Mouse (Mus musculus): ENCODE measurements around the gene Itga1. TPM values are rescaled to one million over a fixed set of nuclear protein-coding genes. Genes with fewer than 3 reads are reported as not detected.

Gene Itga1
- polyA plus RNA-seq, 1 experiment from 2014 or later: 8.2 TPM

DNA sequence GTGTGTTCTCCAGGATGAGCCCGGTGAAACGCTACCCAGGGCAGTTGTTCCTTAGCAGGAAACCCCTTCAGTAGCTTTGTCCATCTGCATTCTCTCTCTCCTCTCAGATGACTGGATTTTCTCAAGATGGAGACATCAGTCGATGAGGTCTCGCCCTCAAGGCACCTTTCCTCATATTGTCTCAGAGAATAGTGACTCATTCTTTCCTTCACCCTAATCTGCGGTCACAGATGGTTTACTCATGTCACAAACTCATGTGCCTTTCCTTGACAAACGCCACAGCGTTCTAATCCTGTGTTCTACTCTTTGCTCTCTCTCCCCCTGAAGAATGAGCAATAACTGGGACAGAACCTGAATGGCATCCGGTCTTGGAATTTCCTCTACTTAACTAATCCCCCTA lies 5.7 kb upstream of the Itga1 start:
- H3K36me3 ChIP-seq (ENCODE audit: control insufficient read depth, insufficient read depth, low read length): no peaks in the 10 kb centered on the region
- H3K4me3 ChIP-seq (replicated peaks; ENCODE audit: low read depth, low read length): no peak overlapping the region
- WGBS: 76% methylated on average over 8 of the region's 8 CpGs
- no peaks in the 10 kb centered on the region for H3K27me3 ChIP-seq (ENCODE audit: control insufficient read depth, insufficient read depth, low read length)
- no peak overlapping the region for H3K9ac ChIP-seq (replicated peaks; ENCODE audit: low read length)
- no peaks in the 10 kb centered on the region for H3K9me3 ChIP-seq (ENCODE audit: control insufficient read depth, low read length)
- H3K4me2 ChIP-seq (ENCODE audit: low read length): no peak overlapping the region
- ATAC-seq (ENCODE audit: low FRiP score, low TSS enrichment): no peak
- H3K4me1 ChIP-seq (ENCODE audit: control insufficient read depth, insufficient read depth, low read length): no peaks in the 10 kb centered on the region
- no peak overlapping the region for H3K27ac ChIP-seq (replicated peaks; ENCODE audit: low read depth, low read length)
- DNase-seq: no peak

GRCm38 (mm10) chr13:115106183-115106582 lies 4.4 kb upstream of the Itga1 start:
- no peaks in the 10 kb centered on the region for H3K36me3 ChIP-seq (ENCODE audit: control insufficient read depth, insufficient read depth, low read length)
- DNase-seq (no peak), ATAC-seq (ENCODE audit: low FRiP score, low TSS enrichment) (no peak)
- H3K9me3 ChIP-seq (ENCODE audit: control insufficient read depth, low read length): no peaks in the 10 kb centered on the region
- H3K4me3 ChIP-seq (replicated peaks; ENCODE audit: low read depth, low read length): no peak overlapping the region
- H3K9ac ChIP-seq (replicated peaks; ENCODE audit: low read length): no peak overlapping the region
- H3K4me2 ChIP-seq (ENCODE audit: low read length): no peak overlapping the region
- no peaks in the 10 kb centered on the region; the same call in 1 of the 2 replicates for H3K4me1 ChIP-seq (ENCODE audit: control insufficient read depth, insufficient read depth, low read length)
- WGBS: 93% methylated on average over 10 of the region's 10 CpGs
- no peak overlapping the region for H3K27ac ChIP-seq (replicated peaks; ENCODE audit: low read depth, low read length)
- H3K27me3 ChIP-seq (ENCODE audit: control insufficient read depth, insufficient read depth, low read length): peaks cover 2% of the 10 kb centered on the region

DNA sequence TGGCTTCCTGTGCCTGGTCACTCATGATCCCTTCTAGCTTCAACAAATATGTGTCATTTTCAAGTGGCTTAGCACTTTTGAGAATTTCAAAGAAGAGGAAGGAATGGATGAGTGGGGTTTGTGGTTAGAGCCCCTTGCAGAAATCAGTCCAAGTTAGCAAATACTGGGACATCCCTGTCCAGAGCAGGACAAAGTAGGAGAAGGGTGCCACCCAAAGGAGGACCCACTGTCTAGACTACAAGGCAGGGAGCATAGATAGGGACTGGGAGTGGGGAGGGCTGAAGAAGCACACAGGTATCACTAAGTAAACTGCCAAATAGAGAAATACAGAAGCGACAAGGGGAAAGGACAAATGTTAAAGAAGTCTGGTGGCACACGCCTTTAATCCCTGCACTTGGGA lies 990 bp upstream of the Itga1 start:
- ATAC-seq (ENCODE audit: low FRiP score, low TSS enrichment) (no peak), DNase-seq (no peak)
- Histone ChIP-seq H3K36me3 (ENCODE audit: control insufficient read depth, insufficient read depth, low read length) (no peaks in the 10 kb centered on the region), H3K9me3 (ENCODE audit: control insufficient read depth, low read length) (no peaks in the 10 kb centered on the region), H3K27ac (replicated peaks; ENCODE audit: low read depth, low read length) (no peak overlapping the region), H3K4me2 (ENCODE audit: low read length) (no peak overlapping the region), H3K4me1 (ENCODE audit: control insufficient read depth, insufficient read depth, low read length) (no peaks in the 10 kb centered on the region; the same call in 1 of the 2 replicates), H3K4me3 (replicated peaks; ENCODE audit: low read depth, low read length) (no peak overlapping the region), H3K9ac (replicated peaks; ENCODE audit: low read length) (no peak overlapping the region), H3K27me3 (ENCODE audit: control insufficient read depth, insufficient read depth, low read length) (peaks cover 14% of the 10 kb centered on the region)
- 100% methylated on average over 2 of the region's 2 CpGs for WGBS

DNA sequence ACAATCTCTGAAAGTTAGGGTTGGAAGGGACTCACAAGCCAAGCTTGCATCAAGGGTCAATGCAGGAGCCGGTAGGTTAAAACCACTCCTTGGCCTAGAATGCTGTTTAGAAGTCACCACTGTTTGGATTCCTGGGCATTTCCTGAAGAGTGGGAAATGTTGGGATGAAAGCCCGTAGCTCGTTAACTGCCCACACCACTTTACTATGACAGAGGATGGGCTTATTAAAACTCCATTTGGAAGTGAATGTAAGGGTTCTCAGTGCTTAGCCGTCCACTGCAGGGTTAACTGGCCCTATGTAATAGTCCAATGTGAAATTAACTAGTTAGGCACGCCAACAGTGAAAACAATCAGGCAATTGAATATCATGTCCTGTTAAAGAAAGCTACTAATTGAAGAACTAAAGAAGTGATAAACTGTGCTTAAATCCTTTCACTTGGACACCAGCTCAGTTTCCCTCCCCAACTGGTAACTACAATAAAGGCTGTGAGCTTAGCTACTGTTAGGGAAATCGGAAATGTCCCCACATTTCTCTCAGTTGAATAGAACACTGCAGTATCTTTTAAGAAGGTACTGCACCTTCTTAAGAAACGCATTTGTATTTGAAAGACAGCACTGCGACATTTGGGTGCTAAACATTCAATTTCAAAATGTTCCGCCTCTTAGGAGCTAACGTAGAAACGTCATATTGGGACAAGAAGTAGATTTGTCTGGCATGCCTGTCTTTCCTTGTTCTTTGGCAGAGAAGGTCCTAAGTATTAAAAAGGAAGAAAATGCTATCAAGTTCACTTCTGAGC lies 1.2 kb downstream of the Itga1 start:
- Histone ChIP-seq H3K36me3 (ENCODE audit: control insufficient read depth, insufficient read depth, low read length) (no peaks in the 10 kb centered on the region), H3K27ac (replicated peaks; ENCODE audit: low read depth, low read length) (no peak overlapping the region), H3K4me2 (ENCODE audit: low read length) (peak overlapping the region; percentile 86), H3K4me3 (replicated peaks; ENCODE audit: low read depth, low read length) (peak overlapping the region; percentile 41), H3K9ac (replicated peaks; ENCODE audit: low read length) (no peak overlapping the region; the same call in 1 of the 2 replicates), H3K27me3 (ENCODE audit: control insufficient read depth, insufficient read depth, low read length) (peaks cover 14% of the 10 kb centered on the region), H3K9me3 (ENCODE audit: control insufficient read depth, low read length) (no peaks in the 10 kb centered on the region), H3K4me1 (ENCODE audit: control insufficient read depth, insufficient read depth, low read length) (no peaks in the 10 kb centered on the region; the same call in 1 of the 2 replicates)
- no peak for DNase-seq
- 37% methylated on average over 11 of the region's 11 CpGs for WGBS
- no peak for ATAC-seq (ENCODE audit: low FRiP score, low TSS enrichment)

DNA sequence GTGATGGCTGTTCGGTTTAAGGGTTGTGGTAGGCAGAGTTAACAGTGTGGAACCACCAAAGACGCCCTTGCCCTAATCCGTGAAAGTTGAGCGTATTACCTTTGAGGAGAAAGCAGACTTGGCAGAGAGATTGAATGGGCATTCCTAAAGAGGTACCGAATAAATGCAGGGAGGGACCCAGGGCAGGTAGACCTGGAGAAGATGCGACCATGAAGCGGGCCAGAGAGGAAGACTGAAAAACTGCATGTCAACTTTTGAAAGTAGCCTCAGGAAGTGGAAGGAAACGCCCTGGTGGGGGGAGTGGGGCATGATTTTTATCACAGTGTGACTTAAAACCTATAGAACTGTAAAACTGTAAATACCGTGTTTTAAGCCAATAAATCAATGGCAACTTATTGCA lies 2.4 kb downstream of the Itga1 start:
- no peak for DNase-seq
- Histone ChIP-seq H3K9me3 (ENCODE audit: control insufficient read depth, low read length) (no peaks in the 10 kb centered on the region), H3K27ac (replicated peaks; ENCODE audit: low read depth, low read length) (no peak overlapping the region), H3K4me3 (replicated peaks; ENCODE audit: low read depth, low read length) (no peak overlapping the region), H3K9ac (replicated peaks; ENCODE audit: low read length) (no peak overlapping the region), H3K36me3 (ENCODE audit: control insufficient read depth, insufficient read depth, low read length) (no peaks in the 10 kb centered on the region), H3K4me2 (ENCODE audit: low read length) (no peak overlapping the region), H3K27me3 (ENCODE audit: control insufficient read depth, insufficient read depth, low read length) (peaks cover 14% of the 10 kb centered on the region), H3K4me1 (ENCODE audit: control insufficient read depth, insufficient read depth, low read length) (no peaks in the 10 kb centered on the region; the same call in 1 of the 2 replicates)
- ATAC-seq (ENCODE audit: low FRiP score, low TSS enrichment): no peak
- 82% methylated on average over 9 of the region's 9 CpGs for WGBS

DNA sequence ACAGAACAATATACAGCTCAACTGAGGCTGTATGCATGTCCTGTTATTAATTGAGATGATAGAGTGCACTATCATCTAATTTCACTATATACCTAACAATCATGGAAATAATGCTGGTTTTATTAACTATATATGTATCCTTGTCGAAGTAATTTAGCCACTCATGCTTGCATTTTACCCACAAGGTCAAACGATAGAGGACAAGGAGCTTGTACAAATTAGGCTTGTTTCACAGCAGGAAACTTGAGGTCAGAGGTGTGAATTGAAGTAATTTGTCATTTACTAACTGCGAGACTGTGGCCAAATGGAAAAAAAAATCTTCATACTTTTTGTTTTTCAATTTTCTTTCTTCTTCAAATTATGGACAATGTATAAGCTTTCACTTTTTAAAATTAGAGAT lies 3.5 kb downstream of the Itga1 start:
- Histone ChIP-seq H3K9ac (replicated peaks; ENCODE audit: low read length) (no peak overlapping the region), H3K4me2 (ENCODE audit: low read length) (no peak overlapping the region), H3K4me1 (ENCODE audit: control insufficient read depth, insufficient read depth, low read length) (no peaks in the 10 kb centered on the region; the same call in 1 of the 2 replicates), H3K4me3 (replicated peaks; ENCODE audit: low read depth, low read length) (no peak overlapping the region), H3K9me3 (ENCODE audit: control insufficient read depth, low read length) (no peaks in the 10 kb centered on the region), H3K36me3 (ENCODE audit: control insufficient read depth, insufficient read depth, low read length) (no peaks in the 10 kb centered on the region), H3K27ac (replicated peaks; ENCODE audit: low read depth, low read length) (no peak overlapping the region), H3K27me3 (ENCODE audit: control insufficient read depth, insufficient read depth, low read length) (peaks cover 14% of the 10 kb centered on the region)
- DNase-seq (no peak), ATAC-seq (ENCODE audit: low FRiP score, low TSS enrichment) (no peak)
- WGBS: 90% methylated on average over 3 of the region's 3 CpGs

DNA sequence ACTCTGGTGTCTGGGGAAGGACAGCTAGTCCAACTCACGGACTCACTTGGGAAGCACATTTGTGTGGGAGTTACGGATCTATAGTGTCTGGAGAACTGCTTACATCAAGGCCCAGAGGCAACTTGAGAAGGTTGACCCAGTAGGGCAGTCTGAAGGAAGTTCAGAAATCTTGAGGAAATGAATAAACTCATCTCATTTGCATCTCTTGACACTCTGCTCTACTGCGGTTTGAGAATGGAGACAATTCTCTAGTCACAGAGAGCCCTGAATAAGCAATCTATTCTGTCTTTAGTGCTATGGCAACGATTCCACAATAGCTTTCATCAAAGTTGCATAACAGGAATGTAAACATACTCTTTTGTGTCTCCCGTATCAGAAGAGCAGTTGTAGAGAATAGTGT lies 4.8 kb downstream of the Itga1 start:
- Histone ChIP-seq H3K27ac (replicated peaks; ENCODE audit: low read depth, low read length) (no peak overlapping the region), H3K4me1 (ENCODE audit: control insufficient read depth, insufficient read depth, low read length) (no peaks in the 10 kb centered on the region; the same call in 1 of the 2 replicates), H3K36me3 (ENCODE audit: control insufficient read depth, insufficient read depth, low read length) (no peaks in the 10 kb centered on the region), H3K9me3 (ENCODE audit: control insufficient read depth, low read length) (no peaks in the 10 kb centered on the region), H3K4me3 (replicated peaks; ENCODE audit: low read depth, low read length) (no peak overlapping the region), H3K4me2 (ENCODE audit: low read length) (no peak overlapping the region), H3K27me3 (ENCODE audit: control insufficient read depth, insufficient read depth, low read length) (peaks cover 14% of the 10 kb centered on the region), H3K9ac (replicated peaks; ENCODE audit: low read length) (no peak overlapping the region)
- ATAC-seq (ENCODE audit: low FRiP score, low TSS enrichment) (no peak), DNase-seq (no peak)
- WGBS: 52% methylated on average over 5 of the region's 5 CpGs

DNA sequence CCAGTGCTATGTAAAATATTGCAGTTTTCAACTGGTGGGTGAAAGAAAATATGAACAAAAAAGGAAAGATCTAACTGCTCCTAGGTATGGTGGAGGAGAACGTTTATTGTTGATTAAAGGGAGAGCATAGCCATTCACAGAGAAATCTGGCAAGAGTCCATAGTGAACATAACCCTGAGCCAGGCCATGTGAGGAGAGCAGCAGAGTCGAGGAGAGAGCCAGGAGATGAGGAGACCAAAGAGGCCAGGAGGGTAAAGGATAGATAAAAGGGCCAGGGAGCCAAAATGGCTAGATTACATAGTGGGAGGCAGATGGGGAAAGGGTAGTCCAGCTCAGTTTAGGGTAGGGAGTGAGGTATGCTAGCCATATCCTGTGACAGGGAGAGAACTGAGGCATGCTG lies 5.5 kb downstream of the Itga1 start:
- H3K4me1 ChIP-seq (ENCODE audit: control insufficient read depth, insufficient read depth, low read length): no peaks in the 10 kb centered on the region; the same call in 1 of the 2 replicates
- DNase-seq: no peak
- no peaks in the 10 kb centered on the region for H3K36me3 ChIP-seq (ENCODE audit: control insufficient read depth, insufficient read depth, low read length)
- H3K9me3 ChIP-seq (ENCODE audit: control insufficient read depth, low read length): no peaks in the 10 kb centered on the region
- H3K27ac ChIP-seq (replicated peaks; ENCODE audit: low read depth, low read length): no peak overlapping the region
- no peak overlapping the region for H3K9ac ChIP-seq (replicated peaks; ENCODE audit: low read length)
- no peak overlapping the region for H3K4me2 ChIP-seq (ENCODE audit: low read length)
- peaks cover 12% of the 10 kb centered on the region for H3K27me3 ChIP-seq (ENCODE audit: control insufficient read depth, insufficient read depth, low read length)
- no peak overlapping the region for H3K4me3 ChIP-seq (replicated peaks; ENCODE audit: low read depth, low read length)
- 58% methylated on average over 2 of the region's 2 CpGs for WGBS
- no peak for ATAC-seq (ENCODE audit: low FRiP score, low TSS enrichment)

DNA sequence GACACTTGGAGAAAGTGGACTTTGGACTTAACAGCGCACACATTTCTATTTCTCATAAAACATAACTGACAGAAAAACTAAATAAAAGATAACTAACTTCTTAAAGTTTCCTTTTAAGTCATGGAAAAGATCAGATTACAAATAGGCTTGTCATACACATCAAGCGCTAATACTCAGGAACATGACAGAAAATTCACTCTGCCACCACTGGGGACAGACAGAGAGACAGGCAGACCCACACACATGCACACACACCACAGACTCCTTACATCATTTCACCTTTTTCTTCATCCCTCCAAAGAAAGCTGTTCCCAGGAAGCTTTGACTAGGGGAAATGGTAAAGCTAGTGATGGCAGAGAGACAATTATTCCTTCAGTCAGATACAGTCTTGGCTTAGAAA lies 6.4 kb downstream of the Itga1 start:
- Histone ChIP-seq H3K4me1 (ENCODE audit: control insufficient read depth, insufficient read depth, low read length) (no peaks in the 10 kb centered on the region), H3K27me3 (ENCODE audit: control insufficient read depth, insufficient read depth, low read length) (peaks cover 3% of the 10 kb centered on the region; the same call in 1 of the 2 replicates), H3K4me3 (replicated peaks; ENCODE audit: low read depth, low read length) (no peak overlapping the region), H3K27ac (replicated peaks; ENCODE audit: low read depth, low read length) (no peak overlapping the region), H3K4me2 (ENCODE audit: low read length) (no peak overlapping the region), H3K36me3 (ENCODE audit: control insufficient read depth, insufficient read depth, low read length) (no peaks in the 10 kb centered on the region), H3K9ac (replicated peaks; ENCODE audit: low read length) (no peak overlapping the region), H3K9me3 (ENCODE audit: control insufficient read depth, low read length) (no peaks in the 10 kb centered on the region)
- ATAC-seq (ENCODE audit: low FRiP score, low TSS enrichment) (no peak), DNase-seq (no peak)
- WGBS: 92% methylated on average over 2 of the region's 2 CpGs

Measured in midbrain, embryonic 14.5 days (tissue).